Mouse (Mus musculus) ES-E14 (cell line): Measurements from ENCODE around the gene Fhit.

Source experiments
- CHD2 ChIP-seq: IDR thresholded peaks from 2 replicates; pipeline ENCODE4 v1.6.1; 2014; ENCODE audit warnings: mild to moderate bottlenecking, low read depth, low read length, inconsistent platforms
- MAFK ChIP-seq: IDR thresholded peaks from 2 replicates; pipeline ENCODE4 v1.6.1; 2014; ENCODE audit warnings: mild to moderate bottlenecking, low read depth, low read length, inconsistent platforms; ENCODE audit not compliant: insufficient read depth
- ZC3H11A ChIP-seq: IDR thresholded peaks from 2 replicates; pipeline ENCODE4 v1.6.1; 2012; ENCODE audit warnings: low read depth, mild to moderate bottlenecking, inconsistent platforms, low read length, borderline replicate concordance

DNA sequence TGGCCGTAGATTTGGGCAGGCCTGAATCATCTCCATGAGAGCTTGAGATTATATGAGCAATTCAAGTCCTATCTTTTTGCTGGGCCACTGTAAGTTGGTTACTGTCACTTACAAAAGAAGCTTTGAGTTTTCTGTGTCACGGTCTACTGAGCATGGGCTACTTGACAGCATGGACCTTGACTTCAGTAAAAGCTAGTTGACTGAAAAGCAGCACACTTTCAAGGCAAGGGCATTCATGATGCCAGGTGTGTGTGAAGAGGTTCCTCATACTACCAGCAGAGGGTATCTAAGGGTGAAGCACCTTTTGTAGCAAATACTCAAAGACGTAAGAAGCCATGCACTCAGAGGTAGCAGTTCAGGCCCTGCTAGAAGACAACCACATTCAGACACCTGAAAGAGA lies 1548.7 kb downstream of the Fhit start:
- no peak for TF ChIP-seq MAFK
- no peak for TF ChIP-seq ZC3H11A
- TF ChIP-seq CHD2: no peak
